Mouse (Mus musculus) forelimb bud, embryonic 11.5 days (tissue): ENCODE results near the gene Sgtb.

Source experiments
- DNase-seq: peaks from one replicate; pipeline ENCODE4 v3.0.0-alpha.2; 2012; ENCODE audit warnings: low read depth, low spot score

The Sgtb gene

GRCm38 (mm10) chr13:104109288-104109815, at the start of gene Sgtb, which contains the start of gene Nln:
Gene Sgtb (plus strand): TSS chr13:104109741.
Gene Nln (minus strand): TSS chr13:104109614.
- peak; percentile 86 for DNase-seq

GRCm38 (mm10) chr13:104060231-104060630, 49.3 kb upstream of the Sgtb start:
- no peak for DNase-seq

GRCm38 (mm10) chr13:104061975-104062750, 47.4 kb upstream of the Sgtb start:
- peak; percentile 57 for DNase-seq

GRCm38 (mm10) chr13:104063061-104063460, 46.5 kb upstream of the Sgtb start:
- peak; percentile 55 for DNase-seq

- DNase-seq: no peak
These were observed 43.7 kb upstream of the Sgtb start for GRCm38 (mm10) chr13:104065649-104066347.

- DNase-seq: no peak
These were observed 40.3 kb upstream of the Sgtb start for GRCm38 (mm10) chr13:104069216-104069615.

- DNase-seq: no peak
These were observed 38.8 kb upstream of the Sgtb start for GRCm38 (mm10) chr13:104070703-104071102.

- DNase-seq: no peak
These were observed 37.2 kb upstream of the Sgtb start for GRCm38 (mm10) chr13:104072351-104072750.

GRCm38 (mm10) chr13:104074230-104074629, 35.3 kb upstream of the Sgtb start:
- DNase-seq: no peak

GRCm38 (mm10) chr13:104074731-104075130, 34.8 kb upstream of the Sgtb start:
- no peak for DNase-seq

- no peak for DNase-seq
These were observed 32.5 kb upstream of the Sgtb start for GRCm38 (mm10) chr13:104076993-104077392.

GRCm38 (mm10) chr13:104082504-104082903, 27.0 kb upstream of the Sgtb start:
- DNase-seq: no peak

- no peak for DNase-seq
These were observed 24.9 kb upstream of the Sgtb start for GRCm38 (mm10) chr13:104084600-104084999.

- peak; percentile 43 for DNase-seq
These were observed 20.2 kb upstream of the Sgtb start for GRCm38 (mm10) chr13:104089387-104089786.

- DNase-seq: no peak
These were observed 17.8 kb upstream of the Sgtb start for GRCm38 (mm10) chr13:104091734-104092133.

- DNase-seq: no peak
These were observed 14.8 kb upstream of the Sgtb start for GRCm38 (mm10) chr13:104094531-104095385.

GRCm38 (mm10) chr13:104095955-104096354, 13.6 kb upstream of the Sgtb start:
- DNase-seq: no peak

GRCm38 (mm10) chr13:104097190-104097589, 12.4 kb upstream of the Sgtb start:
- no peak for DNase-seq

- no peak for DNase-seq
These were observed 9.1 kb upstream of the Sgtb start for GRCm38 (mm10) chr13:104100416-104100815.

- no peak for DNase-seq
These were observed 7.8 kb upstream of the Sgtb start for GRCm38 (mm10) chr13:104101606-104102235.

- DNase-seq: peak; percentile 16
These were observed 772 bp upstream of the Sgtb start for GRCm38 (mm10) chr13:104108651-104109287.
